Mouse (Mus musculus) gastrocnemius, postnatal 10 days (tissue): ENCODE results near the gene Taf12. TPM values are rescaled to one million over a fixed set of nuclear protein-coding genes. Genes with fewer than 3 reads are reported as not detected.
"Not testable (repeated sequence)": the region's sequence is repeated elsewhere in the genome, so short reads cannot be mapped to it uniquely, and the experiment has no call there.

Experiments used
- DNase-seq: peaks from one replicate; pipeline ENCODE4 v3.0.0; 2021; ENCODE audit warnings: mixed read lengths
- total RNA-seq, 2 experiments: library from RNA; stranded (reverse); gene quantifications; 2 replicates each; pipeline ENCODE4 v1.2.3; 2021

Taf12 gene
- total RNA-seq, 2 experiments from 2014 or later, result 22.9 to 25.7 TPM

DNA sequence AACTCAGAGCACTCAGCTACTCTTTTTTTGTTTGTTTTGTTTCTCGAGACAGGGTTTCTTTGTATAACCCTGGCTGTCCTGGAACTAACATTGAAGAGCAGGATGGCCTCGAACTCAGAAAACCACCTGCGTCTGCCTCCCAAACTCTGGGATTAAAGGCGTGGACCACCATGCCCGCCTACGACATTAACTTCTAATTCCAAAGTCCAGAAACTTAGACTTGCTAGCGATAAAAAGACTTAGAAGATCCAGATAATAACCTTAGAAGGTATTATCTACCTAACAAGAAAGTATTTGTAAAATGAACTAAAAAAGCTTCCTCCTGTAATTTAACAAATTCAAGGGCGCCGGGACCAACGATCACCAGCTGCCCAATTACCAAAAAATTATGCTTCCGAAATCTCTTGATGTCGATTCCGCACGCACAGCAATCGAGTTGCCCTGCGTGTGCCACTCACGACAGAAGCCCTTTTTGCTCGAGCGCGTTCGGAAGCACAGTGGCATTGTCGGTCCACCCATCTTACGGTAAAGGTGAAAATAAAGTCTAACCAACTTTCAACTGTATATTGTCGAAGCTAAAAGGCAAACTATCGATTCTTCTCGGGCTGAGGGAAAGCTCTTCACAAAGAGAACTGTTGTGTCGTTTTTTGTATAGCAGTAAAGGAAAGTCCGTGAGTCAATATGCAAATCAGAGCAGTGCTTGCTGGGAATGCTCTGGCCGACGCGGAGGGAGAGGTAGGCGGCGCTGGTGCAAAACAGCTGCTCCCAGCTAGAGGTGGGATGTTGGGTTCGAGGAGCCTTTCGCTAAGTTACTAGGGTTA lies 4.2 kb upstream of the Taf12 start:
- DNase-seq, result peak; percentile 83

DNA sequence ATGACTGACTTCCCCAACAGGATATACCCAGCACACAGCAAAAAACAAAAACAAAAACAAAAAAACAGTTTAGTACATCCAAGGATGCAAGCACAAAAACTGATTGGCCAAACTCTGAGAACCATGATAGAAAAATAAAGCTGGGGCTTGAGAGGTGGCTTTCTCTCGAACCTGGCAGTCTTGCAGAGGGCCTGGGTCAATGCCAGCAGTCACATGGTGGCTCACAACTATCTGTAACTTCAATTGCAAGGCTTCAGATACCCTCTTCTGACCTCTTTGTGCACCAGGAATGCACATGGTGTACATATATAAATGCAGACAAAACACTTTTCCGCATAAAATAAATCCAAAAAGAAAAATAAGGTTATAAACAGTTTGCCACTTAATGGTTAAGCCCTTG lies 1.0 kb upstream of the Taf12 start:
- peak; percentile 52 for DNase-seq

DNA sequence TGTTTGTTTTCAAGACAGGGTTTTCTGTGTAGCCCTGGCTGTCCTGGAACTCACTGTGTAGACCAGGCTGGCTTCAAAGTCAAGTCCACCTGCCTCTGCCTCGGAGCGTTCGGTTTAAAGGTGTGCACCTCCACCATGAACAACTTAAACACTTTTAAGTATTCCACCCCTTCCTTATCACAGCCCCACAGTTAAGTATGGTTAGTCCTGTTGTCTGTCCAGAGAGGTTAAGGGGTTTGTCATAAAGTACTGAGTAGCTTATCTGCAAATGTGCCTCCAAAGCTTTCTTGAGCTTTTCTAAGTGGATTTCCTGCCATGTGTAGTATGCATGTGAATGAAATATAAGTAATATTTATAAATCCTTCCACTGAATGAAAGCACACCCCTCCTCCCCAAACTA lies 1.8 kb downstream of the Taf12 start:
- no peak for DNase-seq

DNA sequence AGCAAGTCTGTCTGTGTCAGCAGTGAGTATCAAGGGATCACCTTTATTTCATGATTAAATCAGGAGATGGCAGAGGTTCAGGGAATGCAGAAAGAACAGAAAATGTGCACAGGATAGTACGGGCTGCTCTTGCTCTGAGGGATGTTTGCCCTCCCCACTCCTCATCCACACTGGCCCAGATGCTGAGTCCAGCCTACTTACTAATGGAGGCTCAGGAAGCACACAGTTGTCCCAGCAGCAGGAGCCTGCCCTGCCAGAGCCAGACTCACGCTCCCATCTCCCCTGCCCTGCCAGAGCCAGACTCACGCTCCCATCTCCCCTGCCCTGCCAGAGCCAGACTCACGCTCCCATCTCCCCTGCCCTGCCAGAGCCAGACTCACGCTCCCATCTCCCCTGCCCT lies 14.7 kb downstream of the Taf12 start:
- DNase-seq, result not testable (repeated sequence)

DNA sequence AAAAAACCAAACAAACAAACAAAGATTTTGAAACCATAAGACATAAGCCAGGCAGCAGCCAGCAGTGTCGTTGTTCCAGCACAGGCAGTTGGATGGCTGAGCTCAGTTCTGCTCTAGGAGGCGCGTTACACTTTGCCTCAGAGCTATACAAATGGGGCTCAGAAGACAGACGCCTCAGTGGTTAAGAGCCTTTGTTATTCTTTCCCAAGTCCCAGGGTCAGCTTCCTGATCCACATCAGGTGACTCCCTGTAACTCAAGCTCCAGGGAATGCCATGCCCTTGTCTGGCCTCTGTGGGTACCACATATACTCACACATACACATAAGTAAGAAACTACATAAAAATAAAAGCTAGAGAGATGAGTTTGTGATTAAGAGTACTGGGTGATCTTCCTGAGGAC lies 16.9 kb downstream of the Taf12 start:
- DNase-seq, result no peak

DNA sequence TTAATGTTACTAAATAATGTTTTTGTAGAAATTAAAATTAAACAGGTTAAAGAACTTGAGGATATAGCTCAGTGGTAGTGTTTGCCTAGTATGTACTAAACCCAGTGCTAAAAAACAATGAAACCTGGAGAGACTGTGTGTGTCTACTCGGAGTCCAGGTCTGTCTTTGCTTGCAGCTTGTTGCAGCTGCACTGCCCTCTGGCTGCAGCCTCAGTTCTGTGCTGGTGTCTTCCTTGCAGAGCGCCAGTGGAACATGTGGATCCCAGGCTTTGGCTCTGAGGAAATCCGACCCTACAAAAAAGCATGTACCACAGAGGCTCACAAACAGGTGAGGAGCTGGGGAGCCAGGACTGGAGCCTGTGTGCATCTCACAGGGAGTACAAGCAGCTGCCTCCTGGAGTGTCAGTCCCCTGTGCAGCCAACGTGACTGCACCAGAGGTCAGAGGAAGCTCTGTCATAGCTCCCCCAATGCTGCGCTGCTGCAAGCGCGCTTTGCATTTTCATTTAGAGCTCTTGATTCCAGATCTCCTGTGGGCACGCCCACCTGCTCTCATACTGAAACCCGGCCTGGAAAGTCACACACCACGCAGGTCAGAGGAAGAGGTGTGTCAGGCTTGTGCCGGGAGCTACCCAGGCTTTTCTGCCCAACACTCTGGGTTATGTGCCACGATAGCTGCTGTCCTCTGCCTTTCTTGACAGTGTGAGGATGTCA lies 17.6 kb downstream of the Taf12 start:
- DNase-seq, result no peak

DNA sequence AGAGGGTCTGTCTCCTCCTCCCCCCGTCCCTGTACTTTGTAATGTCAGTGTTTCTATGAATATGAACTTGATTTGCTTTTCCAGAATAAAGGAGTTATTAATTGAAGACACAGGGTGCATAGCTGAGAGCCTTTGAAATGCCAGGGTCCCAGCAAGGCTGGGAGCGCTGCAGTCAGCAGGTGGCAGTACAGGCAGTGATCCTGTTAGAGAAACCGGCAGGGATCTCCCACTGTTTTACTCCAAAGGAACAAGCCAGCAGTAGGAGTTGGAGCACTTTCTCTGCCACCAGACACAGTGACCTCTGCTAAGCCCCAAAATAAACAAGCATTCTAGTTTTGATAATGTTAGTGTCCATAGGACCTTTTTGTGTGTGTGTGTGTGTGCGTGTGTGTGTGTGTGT lies 18.8 kb downstream of the Taf12 start:
- DNase-seq, result peak; percentile 58

DNA sequence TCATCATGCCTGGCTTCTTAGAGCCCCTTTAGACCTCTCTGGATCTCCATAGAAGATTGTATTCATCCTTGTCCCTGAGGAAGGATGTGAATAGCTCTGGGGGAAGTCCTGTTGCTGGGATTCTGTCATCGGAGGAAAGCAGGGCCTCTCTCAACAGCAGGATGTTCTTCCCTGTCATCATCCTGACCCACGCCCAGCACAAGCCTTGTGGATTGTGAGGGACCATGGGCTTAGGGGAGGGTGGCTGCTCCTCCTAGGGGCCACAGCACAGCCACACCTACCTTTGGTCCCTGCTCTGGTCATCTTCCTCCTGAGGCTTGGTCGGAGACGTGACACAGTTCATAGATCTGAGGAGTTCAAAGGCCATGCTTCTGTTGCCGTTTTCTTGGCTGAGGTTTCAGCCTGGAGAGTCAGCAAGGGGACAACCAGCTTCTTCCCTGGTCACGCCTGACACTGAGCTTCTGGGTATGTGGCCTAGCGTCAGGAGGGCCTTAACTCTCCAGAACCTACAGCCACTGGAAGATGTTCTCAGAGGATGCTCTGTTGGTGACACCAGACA lies 19.6 kb downstream of the Taf12 start:
- no peak for DNase-seq

DNA sequence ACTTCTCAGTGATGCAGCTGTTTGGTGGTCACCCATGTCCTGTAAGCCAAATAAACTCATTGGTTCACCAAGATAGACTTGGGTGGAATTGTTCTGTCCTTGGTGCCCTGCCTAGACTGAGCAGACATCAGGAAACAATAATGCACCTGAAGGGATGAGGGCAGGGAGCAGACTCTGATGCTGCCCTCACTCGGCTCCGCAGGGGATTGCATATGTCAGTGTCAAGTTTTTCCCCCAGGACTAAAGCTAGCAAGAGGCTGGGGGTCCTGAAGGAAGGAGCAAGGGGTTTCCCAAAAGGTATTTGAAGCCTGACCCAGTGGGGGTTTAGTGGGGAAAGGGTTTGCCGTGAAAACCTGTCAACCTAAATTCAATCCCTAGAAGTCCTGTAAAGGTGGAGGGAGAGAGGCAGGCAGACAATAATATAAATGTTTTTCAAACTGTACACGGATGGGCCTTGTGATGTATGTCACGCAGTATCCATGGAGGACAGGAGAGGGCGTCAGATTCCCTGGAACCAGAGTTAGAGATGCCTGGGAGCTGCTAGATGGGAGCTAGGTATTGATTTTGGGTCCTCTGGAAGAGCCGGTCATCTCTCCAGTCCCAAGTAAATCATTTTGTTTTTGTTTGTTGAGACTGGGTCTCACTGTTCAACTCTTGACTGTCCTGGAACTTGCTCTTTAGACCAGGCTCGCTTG lies 21.7 kb downstream of the Taf12 start:
- DNase-seq, result no peak

DNA sequence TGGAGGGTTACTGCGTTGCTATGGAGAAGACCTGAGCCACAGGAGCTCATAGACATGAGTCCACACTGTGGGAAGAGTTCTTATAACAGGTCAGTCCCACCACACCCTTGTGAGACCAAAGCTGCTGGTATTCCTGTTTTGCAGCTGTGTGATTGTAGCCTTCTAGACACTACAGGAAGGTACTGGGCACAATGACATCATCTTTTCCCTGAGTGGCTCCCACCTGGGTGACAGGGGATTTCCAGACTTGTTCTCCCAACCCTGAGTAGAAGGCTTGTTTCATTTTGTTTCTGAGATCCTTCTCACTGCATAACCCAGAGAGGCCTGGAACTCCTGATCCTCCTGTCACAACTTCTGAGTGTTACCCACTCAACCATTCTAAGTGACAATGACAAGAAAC lies 25.7 kb downstream of the Taf12 start:
- DNase-seq, result no peak

DNA sequence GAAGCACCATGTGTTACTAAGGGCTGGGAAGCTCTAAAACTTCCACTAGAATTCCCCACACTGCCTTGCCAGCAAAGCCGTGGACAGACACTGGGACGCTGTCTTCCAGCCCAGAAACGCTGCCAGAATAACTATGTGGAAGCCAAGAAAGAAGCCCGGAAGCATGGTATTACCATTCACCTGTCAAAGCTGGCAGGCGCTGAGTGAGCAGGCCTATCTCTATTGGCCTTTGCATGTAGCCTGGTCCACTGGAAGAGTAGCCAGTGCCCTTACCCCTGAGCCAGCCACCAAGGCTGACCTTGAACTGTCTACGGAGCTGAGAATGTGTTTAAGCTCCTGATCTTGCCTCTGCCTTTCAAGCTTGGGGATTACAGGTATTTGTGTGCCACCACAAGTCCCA lies 27.3 kb downstream of the Taf12 start:
- peak; percentile 44 for DNase-seq

DNA sequence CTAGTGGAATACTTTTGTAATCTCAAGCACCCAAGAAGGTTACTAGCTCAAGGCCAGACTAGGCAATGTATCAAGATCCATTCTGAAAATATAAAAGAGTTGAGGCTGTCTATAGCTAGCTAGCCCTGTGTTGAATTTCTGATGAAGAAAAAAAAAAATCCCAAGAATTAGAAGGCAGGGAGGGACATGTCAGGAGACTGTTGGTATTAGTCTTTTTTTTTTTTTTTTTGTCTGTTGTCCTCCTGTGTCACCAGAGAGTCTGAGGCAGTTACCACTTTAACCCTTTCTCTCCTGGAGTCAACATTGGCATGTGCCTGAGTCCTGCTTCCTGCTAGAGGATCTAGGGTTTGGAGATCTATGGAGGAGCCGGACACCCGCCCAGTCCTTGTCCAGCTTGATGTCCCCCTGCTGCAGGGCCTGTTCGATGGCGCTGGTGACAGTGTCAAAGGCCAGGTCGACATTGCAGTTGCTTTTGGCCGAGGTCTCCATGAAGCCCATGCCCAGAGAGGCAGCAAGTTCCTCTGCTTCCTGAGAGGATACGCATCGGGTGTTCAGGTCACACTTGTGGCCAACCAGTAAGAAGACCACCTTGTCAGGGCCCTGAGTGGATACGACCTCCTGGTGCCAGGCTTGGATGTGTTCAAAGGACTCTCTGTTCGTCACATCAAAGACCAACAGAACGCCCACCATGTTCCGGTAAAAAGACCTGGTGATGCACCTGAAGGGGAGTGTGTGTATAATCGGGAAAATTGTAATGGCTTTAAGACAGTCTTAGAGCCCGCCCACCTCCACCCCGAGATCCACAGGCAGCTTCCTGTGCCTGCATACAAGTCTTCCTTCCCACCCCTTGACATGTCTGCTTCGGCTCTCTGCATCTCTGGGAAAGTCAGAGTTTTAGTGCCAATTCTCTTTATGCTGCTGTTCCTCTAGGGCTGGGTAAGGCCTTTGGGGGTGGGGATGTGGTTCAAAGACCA lies 28.1 kb downstream of the Taf12 start:
- DNase-seq, result no peak

DNA sequence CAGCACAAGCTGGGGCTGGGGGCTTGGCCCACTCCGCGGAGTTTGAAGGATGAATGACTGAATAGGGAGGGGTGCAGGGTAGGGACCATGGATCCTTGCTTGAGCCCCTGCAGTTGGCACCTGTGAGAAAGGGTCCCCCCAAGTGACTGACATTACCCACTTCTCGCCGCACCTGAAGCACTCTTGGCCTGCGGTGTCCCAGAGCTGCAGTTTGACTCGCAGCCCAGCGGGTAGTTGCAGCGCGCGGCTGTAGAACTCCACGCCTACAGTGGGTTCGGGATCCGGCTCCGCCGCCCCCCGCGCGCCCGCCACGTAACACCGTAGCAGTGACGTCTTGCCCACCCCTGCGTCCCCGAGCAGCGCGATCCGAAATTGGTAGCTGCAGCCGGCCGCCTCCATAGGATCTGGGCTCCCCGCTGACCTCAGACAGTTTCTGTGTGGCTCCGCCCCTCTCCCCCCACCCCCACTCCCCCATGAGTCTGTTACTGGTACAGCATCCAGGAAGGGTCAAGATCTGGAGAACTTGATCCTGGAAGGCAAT lies 28.8 kb downstream of the Taf12 start, which contains the start of gene Rab42:
Gene Rab42 (minus strand): TSS at position 447 of the 541 bp plus-strand sequence.
- DNase-seq, result peak; percentile 54

DNA sequence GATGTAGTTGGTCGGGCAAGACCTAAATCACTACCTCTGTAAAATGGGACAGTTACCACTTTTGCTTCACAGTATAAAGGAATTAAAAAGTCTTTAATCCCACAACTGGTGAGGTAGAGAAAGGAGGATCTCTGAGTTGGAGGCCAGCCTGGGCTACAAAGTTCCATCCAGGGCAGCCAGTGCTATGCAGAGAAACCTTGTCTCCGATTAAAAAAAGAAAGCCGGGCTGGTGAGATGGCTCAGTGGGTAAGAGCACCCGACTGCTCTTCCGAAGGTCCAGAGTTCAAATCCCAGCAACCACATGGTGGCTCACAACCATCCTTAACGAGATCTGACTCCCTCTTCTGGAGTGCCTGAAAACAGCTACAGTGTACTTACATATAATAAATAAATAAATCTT lies 29.3 kb downstream of the Taf12 start:
- DNase-seq, result not testable (repeated sequence)

DNA sequence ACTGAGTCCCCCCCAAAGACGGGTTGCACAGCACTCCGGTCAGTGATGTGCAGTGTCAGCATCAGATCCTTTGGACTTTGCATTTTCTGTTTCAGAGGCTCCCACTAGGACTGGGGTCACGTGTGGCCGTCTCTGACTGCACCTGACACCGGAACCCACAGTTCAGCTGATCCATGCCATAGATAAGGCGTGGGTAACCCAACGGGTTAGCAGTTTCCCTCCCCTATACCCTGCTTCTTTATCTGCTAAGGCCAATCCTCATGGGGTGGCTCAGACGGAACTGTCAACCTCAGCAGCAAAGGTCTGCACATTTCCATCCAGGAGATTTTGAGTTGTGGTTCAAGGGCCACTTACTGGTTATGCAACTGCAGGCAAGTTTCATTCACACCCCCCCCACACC lies 31.1 kb downstream of the Taf12 start:
- DNase-seq, result no peak

DNA sequence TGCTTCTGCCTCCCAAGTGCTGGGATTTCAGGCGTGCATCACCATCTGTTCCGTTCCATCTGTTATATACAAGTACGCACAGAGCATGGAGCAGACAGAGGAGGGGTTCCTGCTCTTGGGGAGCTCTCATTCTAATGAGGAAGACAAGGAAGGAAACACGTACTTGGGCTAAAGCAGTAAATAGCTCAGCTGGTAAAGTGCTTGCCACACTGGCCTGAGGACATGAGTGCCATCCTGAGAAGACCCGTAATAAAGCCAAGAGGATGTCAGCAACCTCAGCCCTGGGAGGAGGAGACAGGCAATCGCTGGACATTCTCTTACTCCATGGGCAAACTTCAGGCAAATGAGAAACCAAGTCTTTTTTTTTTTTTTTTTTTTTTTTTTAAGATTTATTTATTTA lies 31.8 kb downstream of the Taf12 start:
- DNase-seq, result no peak

DNA sequence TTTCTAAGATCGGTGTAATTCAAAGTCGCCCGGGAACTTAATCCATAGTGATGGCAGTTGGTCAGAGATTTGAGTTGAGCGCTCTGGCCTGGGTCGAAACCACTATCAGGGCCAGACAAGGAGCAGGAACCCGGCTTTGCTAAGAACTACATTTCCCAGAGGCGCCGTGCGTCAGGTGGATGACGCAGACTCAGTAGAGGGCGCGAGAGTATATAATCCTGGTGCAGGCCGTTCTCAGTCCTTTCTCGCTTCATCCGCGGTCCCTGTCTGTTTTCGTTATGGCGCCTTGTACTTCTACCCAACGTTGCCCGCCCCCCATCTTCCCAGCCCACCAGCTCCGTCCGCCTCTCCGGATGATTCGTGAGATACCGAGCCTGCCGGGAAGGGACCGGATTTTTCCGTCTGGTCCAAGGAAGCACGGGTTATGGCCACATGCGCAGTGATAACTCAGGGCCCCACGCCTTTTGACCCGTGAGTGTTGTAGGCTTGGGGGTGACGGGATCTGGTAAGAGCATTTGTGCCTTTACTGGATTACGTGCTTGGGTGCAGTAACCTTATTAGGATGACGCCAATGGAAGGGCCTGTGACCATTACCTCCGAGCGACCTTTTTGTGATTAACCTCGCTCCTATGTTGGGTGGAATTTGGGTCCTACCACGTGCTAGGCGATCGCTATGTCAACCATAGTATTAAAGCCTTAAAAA lies 34.4 kb downstream of the Taf12 start:
- peak; percentile 80 for DNase-seq

DNA sequence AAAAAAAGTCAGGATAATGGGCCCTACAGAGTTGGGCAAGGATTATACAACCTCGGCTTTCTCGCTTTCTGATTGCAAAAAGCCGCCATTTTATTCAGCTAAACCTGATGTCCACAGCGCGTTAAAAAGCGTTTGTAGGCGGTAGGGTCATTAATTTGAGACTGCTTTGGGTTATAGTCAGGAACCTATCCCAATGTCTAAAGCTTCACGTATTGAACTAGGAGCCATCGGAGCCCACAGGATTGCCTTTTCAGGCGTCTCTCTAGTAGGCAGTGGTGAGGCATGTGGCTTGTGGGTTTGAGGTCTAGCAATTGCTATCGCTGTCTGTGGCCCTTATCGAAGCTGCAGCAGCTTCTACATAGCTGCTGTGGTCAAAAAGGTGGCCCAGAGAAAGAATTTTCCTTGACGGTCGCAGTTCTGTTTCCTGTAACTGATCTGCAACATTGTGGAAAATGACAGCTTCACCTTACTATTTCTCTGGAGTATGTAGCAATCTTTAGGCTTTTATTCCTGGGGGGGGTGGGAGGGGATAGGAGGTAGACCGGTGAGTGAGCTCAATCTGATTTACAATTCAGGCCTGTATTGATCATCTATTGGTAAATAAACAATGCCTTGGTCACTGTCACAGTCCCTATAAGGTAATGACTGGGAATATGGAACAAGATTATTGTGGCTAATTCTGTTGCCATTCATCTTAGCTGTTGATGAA lies 35.1 kb downstream of the Taf12 start:
- no peak for DNase-seq

DNA sequence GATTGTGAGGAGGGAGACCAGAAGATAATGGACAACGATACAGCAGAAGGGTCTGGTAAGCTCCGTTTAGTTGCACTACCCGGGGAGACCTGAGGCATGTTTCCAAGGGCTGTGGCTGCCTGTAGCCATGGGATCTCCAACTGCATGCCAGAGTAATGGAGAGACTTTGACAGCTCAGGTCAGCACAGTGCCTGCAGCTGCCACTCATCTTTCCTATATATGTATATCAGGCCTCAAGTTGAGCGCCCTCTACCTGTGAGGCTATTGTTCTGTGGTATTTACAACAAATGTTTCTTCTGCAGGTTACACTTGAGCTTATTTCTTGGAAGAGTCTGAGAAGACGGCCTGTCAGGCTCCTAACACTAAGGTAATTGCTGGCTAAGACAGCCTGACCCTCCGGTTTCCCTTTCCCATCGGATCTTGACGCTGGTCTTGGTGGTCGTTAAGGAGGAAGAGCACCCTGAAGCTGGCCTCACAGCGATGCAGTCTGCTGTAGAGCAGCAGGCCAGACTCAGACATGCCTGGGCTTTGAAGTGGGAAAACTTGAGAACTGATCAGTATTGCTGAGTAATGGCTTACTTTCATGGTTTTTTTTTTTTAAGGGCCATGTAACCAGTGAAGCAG lies 35.8 kb downstream of the Taf12 start:
- peak; percentile 33 for DNase-seq
